Mouse (Mus musculus): ENCODE data around the gene Lrrc1. TPM values are rescaled to one million over a fixed set of nuclear protein-coding genes. Genes with fewer than 3 reads are reported as not detected.
A peak's percentile ranks its signal among the peaks of the same experiment; 100 is the strongest.

The Lrrc1 gene
- polyA plus RNA-seq, 1 experiment from 2014 or later, result 7.4 TPM

DNA sequence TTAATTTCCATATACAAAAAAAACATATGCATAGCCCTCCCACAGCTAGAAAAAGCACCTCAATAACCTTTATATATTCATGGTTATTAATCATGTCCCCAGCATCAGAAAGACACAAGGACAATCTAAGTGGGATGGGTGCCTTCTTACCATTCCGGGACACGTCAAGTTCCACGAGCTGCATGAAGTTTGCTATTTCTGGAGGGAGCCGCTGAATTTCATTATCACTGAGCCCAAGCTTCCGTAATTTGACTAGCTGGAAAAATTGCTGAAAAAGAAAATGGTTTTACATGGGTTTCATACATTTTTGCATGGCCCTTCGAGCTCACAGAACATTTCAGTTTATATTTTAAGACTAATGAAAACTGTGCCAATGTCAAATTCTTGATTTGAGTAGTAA is 45.6 kb downstream of the Lrrc1 start:
- WGBS, result 91% methylated on average over 6 of the region's 6 CpGs
- Histone ChIP-seq H3K27me3 (ENCODE audit: control insufficient read depth, insufficient read depth, low read length) (no peaks in the 10 kb centered on the region), H3K4me3 (ENCODE audit: low read depth, low read length) (no peak overlapping the region), H3K9ac (ENCODE audit: low read length) (no peak overlapping the region), H3K27ac (ENCODE audit: low read depth, low read length) (no peak overlapping the region), H3K36me3 (ENCODE audit: control insufficient read depth, insufficient read depth, low read length) (no peaks in the 10 kb centered on the region), H3K9me3 (ENCODE audit: control insufficient read depth, low read length) (no peaks in the 10 kb centered on the region), H3K4me2 (ENCODE audit: low read depth) (no peak overlapping the region), H3K4me1 (ENCODE audit: control insufficient read depth, insufficient read depth, low read length) (peaks cover 18% of the 10 kb centered on the region; the same call in 1 of the 2 replicates)
- ATAC-seq (ENCODE audit: insufficient read depth, low FRiP score, low TSS enrichment) (no peak), DNase-seq (ENCODE audit: low spot score) (no peak)

DNA sequence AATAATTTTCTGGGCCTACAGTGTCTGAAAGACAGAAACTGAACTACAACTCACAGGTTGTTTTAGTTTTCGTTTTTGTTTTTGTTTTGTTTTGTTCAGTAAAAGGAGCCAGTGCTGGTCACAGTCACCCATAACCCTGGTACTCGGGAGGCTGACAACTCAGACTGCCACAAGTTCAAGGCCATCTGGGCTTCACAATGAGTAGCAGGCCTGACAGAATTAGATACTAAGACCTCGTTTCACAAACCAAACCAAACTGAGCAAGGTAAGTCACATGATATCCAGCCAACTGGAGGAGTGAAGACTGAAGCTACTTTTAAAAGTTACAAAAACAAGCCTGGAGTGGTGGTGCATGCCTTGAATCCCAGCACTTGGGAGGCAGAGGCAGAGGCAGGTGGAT is 46.3 kb downstream of the Lrrc1 start:
- no peak overlapping the region for H3K27ac ChIP-seq (ENCODE audit: low read depth, low read length)

DNA sequence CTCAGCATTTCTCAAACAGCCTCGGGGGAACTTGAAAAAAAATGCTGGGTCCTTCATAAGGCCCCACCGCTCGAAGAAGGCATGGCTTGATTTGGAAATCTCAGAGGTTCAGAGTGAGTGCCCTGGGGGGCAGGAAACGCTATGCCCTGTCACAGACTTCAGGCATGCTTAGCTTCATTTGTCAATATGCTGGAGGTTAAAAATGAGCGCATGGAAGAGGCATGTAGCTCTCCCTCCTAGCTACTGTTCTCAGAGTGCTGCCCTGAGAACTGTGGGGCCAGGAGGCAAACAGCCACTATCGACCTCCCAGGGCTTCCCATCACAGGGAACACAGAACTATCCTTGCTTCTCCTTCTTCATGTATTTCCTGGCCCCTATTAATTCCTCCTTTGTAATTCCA is 47.5 kb downstream of the Lrrc1 start:
- H3K27ac ChIP-seq (ENCODE audit: low read depth, low read length), result 0 out of 2 replicates have a peak overlapping the region, but pooled peaks have one; percentile 21
- ATAC-seq (ENCODE audit: insufficient read depth, low FRiP score, low TSS enrichment), result no peak
- H3K4me1 ChIP-seq (ENCODE audit: control insufficient read depth, insufficient read depth, low read length), result peaks cover 10% of the 10 kb centered on the region; the same call in 1 of the 2 replicates
- no peaks in the 10 kb centered on the region for H3K9me3 ChIP-seq (ENCODE audit: control insufficient read depth, low read length)
- no peak overlapping the region for H3K9ac ChIP-seq (ENCODE audit: low read length)
- 61% methylated on average over 6 of the region's 6 CpGs for WGBS
- H3K4me2 ChIP-seq (ENCODE audit: low read depth), result no peak overlapping the region
- no peak for DNase-seq (ENCODE audit: low spot score)
- no peaks in the 10 kb centered on the region for H3K27me3 ChIP-seq (ENCODE audit: control insufficient read depth, insufficient read depth, low read length)
- H3K36me3 ChIP-seq (ENCODE audit: control insufficient read depth, insufficient read depth, low read length), result no peaks in the 10 kb centered on the region
- H3K4me3 ChIP-seq (ENCODE audit: low read depth, low read length), result no peak overlapping the region

More for the DNA sequence above, 46.3 kb downstream of the Lrrc1 start:
- H3K4me2 ChIP-seq (ENCODE audit: low read depth), result no peak overlapping the region
- H3K9me3 ChIP-seq (ENCODE audit: control insufficient read depth, low read length), result no peaks in the 10 kb centered on the region
- ATAC-seq (ENCODE audit: insufficient read depth, low FRiP score, low TSS enrichment) (no peak), DNase-seq (ENCODE audit: low spot score) (no peak)
- H3K4me3 ChIP-seq (ENCODE audit: low read depth, low read length), result no peak overlapping the region
- no peak overlapping the region for H3K9ac ChIP-seq (ENCODE audit: low read length)
- H3K4me1 ChIP-seq (ENCODE audit: control insufficient read depth, insufficient read depth, low read length), result peaks cover 17% of the 10 kb centered on the region; the same call in 1 of the 2 replicates
- H3K27me3 ChIP-seq (ENCODE audit: control insufficient read depth, insufficient read depth, low read length), result no peaks in the 10 kb centered on the region
- H3K36me3 ChIP-seq (ENCODE audit: control insufficient read depth, insufficient read depth, low read length), result no peaks in the 10 kb centered on the region
- 75% methylated on average over 3 of the region's 3 CpGs for WGBS

DNA sequence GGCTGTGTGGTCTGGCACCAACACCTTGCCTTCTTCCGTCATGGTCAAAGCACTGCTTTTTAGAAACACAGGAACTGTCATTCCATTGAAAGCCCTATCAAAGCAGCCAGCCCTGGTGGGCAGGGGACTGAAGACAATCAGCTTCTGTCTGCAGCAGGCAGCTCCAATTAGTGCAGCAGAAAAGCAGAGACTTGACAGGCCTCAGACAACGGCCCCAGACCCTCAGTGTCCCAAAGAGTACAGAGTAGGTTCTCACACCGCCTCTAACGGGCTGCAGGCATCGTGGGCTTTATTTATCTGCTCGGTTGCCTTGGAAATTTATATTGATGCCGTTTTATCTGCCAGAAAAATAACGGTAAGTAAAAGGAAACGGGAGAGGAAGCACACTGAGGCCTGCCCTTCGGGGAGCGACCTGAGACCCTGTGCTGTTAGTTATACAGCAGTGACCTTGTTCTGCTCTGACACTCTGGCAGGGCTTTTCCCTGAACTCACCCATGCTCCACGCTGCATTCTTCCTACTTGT is 48.1 kb downstream of the Lrrc1 start:
- WGBS, result 37% methylated on average over 12 of the region's 12 CpGs
- Histone ChIP-seq H3K9me3 (ENCODE audit: control insufficient read depth, low read length) (no peaks in the 10 kb centered on the region), H3K4me2 (ENCODE audit: low read depth) (no peak overlapping the region), H3K4me3 (ENCODE audit: low read depth, low read length) (no peak overlapping the region), H3K27me3 (ENCODE audit: control insufficient read depth, insufficient read depth, low read length) (no peaks in the 10 kb centered on the region), H3K9ac (ENCODE audit: low read length) (no peak overlapping the region), H3K4me1 (ENCODE audit: control insufficient read depth, insufficient read depth, low read length) (peaks cover 10% of the 10 kb centered on the region; the same call in 1 of the 2 replicates), H3K36me3 (ENCODE audit: control insufficient read depth, insufficient read depth, low read length) (no peaks in the 10 kb centered on the region), H3K27ac (ENCODE audit: low read depth, low read length) (0 out of 2 replicates have a peak overlapping the region, but pooled peaks have one; percentile 21)
- ATAC-seq (ENCODE audit: insufficient read depth, low FRiP score, low TSS enrichment) (no peak; the same call in 1 of the 2 replicates), DNase-seq (ENCODE audit: low spot score) (peak; percentile 39)

DNA sequence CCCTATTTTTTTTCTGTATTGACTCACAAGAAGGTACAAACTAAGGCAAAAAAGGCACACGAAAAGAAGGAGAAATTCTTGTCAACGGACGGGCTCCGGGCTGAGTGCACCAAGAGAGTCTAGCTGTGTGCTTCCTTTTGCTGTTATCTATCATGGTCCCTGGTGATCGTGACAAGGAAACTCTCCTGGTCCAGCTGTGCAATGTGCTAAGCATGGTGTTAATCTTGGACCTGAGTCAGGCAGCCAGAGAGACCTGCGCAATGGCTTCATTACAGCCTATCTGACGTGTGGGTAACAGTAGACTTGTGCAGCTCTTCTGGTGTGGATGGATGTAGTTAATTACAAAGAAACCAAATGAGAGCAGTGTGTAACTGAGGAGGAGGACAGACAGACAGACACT is 50.4 kb downstream of the Lrrc1 start:
- ATAC-seq (ENCODE audit: insufficient read depth, low FRiP score, low TSS enrichment) (no peak), DNase-seq (ENCODE audit: low spot score) (no peak)
- WGBS, result 89% methylated on average over 7 of the region's 7 CpGs
- no peak overlapping the region for H3K9ac ChIP-seq (ENCODE audit: low read length)
- no peaks in the 10 kb centered on the region for H3K36me3 ChIP-seq (ENCODE audit: control insufficient read depth, insufficient read depth, low read length)
- no peak overlapping the region for H3K4me2 ChIP-seq (ENCODE audit: low read depth)
- H3K27me3 ChIP-seq (ENCODE audit: control insufficient read depth, insufficient read depth, low read length), result no peaks in the 10 kb centered on the region
- peaks cover 10% of the 10 kb centered on the region; the same call in 1 of the 2 replicates for H3K4me1 ChIP-seq (ENCODE audit: control insufficient read depth, insufficient read depth, low read length)
- H3K4me3 ChIP-seq (ENCODE audit: low read depth, low read length), result no peak overlapping the region
- H3K27ac ChIP-seq (ENCODE audit: low read depth, low read length), result no peak overlapping the region
- H3K9me3 ChIP-seq (ENCODE audit: control insufficient read depth, low read length), result no peaks in the 10 kb centered on the region

DNA sequence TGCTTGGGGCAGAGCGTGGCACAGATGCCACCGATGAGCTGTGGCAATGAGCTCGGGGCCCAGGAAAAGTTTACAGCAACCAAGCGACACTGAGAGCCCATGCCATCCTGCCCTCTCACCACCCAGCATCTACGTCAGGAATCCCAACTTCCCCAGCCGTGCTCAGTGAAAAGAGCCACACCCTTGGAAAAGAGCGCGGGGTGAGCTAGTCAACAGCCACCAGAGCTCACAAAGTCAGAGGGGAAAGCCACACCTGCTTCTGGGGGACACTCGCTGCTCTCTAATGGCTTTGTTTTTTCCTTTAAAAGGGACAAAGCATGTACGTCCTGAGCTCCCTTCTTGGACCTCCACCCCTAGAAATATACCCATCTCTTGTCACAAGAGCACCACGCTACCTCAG is 56.1 kb downstream of the Lrrc1 start:
- no peak overlapping the region for H3K4me3 ChIP-seq (ENCODE audit: low read depth, low read length)
- H3K4me1 ChIP-seq (ENCODE audit: control insufficient read depth, insufficient read depth, low read length), result no peaks in the 10 kb centered on the region
- H3K36me3 ChIP-seq (ENCODE audit: control insufficient read depth, insufficient read depth, low read length), result no peaks in the 10 kb centered on the region
- ATAC-seq (ENCODE audit: insufficient read depth, low FRiP score, low TSS enrichment) (no peak), DNase-seq (ENCODE audit: low spot score) (no peak)
- no peak overlapping the region for H3K27ac ChIP-seq (ENCODE audit: low read depth, low read length)
- H3K9ac ChIP-seq (ENCODE audit: low read length), result no peak overlapping the region
- H3K4me2 ChIP-seq (ENCODE audit: low read depth), result no peak overlapping the region
- 94% methylated on average over 11 of the region's 11 CpGs for WGBS
- no peaks in the 10 kb centered on the region for H3K9me3 ChIP-seq (ENCODE audit: control insufficient read depth, low read length)
- H3K27me3 ChIP-seq (ENCODE audit: control insufficient read depth, insufficient read depth, low read length), result no peaks in the 10 kb centered on the region

DNA sequence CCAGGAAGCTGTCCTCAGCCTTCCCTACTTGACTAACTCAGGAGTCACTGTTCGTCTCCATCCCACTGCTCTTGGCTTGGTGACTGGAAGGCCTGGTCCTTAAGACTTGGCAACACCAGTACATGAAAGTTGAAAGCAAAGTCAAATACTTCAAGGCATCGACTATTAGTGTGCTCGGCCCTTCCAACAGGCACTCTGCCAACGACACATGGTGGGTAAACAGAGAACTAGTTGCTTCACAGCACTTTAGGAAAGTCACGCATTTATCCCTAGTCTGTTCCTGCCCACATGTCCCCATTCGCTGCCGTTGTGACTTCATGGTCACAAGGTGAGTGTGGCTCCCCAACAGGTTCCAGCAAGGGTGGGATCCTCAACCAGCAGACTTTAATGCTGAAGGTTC is 57.2 kb downstream of the Lrrc1 start:
- H3K9ac ChIP-seq (ENCODE audit: low read length), result no peak overlapping the region
- H3K4me3 ChIP-seq (ENCODE audit: low read depth, low read length), result no peak overlapping the region
- H3K4me2 ChIP-seq (ENCODE audit: low read depth), result no peak overlapping the region
- ATAC-seq (ENCODE audit: insufficient read depth, low FRiP score, low TSS enrichment), result no peak
- H3K4me1 ChIP-seq (ENCODE audit: control insufficient read depth, insufficient read depth, low read length), result no peaks in the 10 kb centered on the region
- WGBS, result 96% methylated on average over 7 of the region's 7 CpGs
- no peaks in the 10 kb centered on the region for H3K36me3 ChIP-seq (ENCODE audit: control insufficient read depth, insufficient read depth, low read length)
- no peaks in the 10 kb centered on the region for H3K9me3 ChIP-seq (ENCODE audit: control insufficient read depth, low read length)
- DNase-seq (ENCODE audit: low spot score), result no peak
- H3K27me3 ChIP-seq (ENCODE audit: control insufficient read depth, insufficient read depth, low read length), result no peaks in the 10 kb centered on the region
- H3K27ac ChIP-seq (ENCODE audit: low read depth, low read length), result no peak overlapping the region

DNA sequence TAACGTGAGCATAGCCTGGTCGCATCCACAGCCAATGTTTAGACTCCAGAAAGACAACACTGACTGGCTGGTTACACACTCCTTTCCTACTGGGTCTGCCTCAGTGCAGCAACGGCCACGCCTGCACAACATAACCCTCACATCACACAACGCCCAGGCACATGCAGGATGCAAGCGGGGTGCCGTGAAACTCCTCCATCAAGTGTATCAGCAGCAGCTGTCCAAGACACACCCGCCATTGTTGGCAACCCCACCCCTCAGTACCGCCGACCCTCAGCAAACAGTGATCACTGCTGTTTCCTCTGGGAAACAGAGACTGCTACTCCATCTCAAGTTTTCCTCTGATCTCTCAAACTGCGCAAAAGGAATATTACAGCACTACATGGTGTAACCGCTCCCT is 58.8 kb downstream of the Lrrc1 start:
- Histone ChIP-seq H3K36me3 (ENCODE audit: control insufficient read depth, insufficient read depth, low read length) (no peaks in the 10 kb centered on the region), H3K4me1 (ENCODE audit: control insufficient read depth, insufficient read depth, low read length) (no peaks in the 10 kb centered on the region), H3K4me2 (ENCODE audit: low read depth) (no peak overlapping the region), H3K9ac (ENCODE audit: low read length) (no peak overlapping the region), H3K9me3 (ENCODE audit: control insufficient read depth, low read length) (no peaks in the 10 kb centered on the region), H3K4me3 (ENCODE audit: low read depth, low read length) (no peak overlapping the region), H3K27me3 (ENCODE audit: control insufficient read depth, insufficient read depth, low read length) (no peaks in the 10 kb centered on the region), H3K27ac (ENCODE audit: low read depth, low read length) (no peak overlapping the region)
- ATAC-seq (ENCODE audit: insufficient read depth, low FRiP score, low TSS enrichment), result no peak
- DNase-seq (ENCODE audit: low spot score), result no peak
- WGBS, result 85% methylated on average over 12 of the region's 12 CpGs

DNA sequence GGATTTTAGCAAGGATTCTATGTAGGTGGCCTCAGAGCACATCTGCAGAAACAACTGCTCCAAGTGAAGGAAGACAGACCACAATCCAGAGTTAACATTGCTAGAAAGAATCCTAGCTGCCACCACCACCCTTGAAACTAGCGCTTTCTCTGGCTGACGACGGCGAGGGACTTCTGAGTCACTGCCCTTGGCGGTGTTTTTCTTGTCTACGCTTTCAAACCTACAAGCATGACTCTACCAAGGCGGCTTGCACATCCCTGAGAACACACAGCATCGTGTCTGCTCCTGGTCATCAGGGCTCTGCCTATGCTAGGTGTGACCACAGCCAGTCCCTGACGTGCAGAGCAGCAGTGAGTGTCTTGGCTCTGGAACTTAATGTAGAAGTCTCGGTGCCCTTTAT is 59.9 kb downstream of the Lrrc1 start:
- no peaks in the 10 kb centered on the region for H3K4me1 ChIP-seq (ENCODE audit: control insufficient read depth, insufficient read depth, low read length)
- DNase-seq (ENCODE audit: low spot score) (no peak), ATAC-seq (ENCODE audit: insufficient read depth, low FRiP score, low TSS enrichment) (no peak)
- H3K9ac ChIP-seq (ENCODE audit: low read length), result no peak overlapping the region
- no peaks in the 10 kb centered on the region for H3K27me3 ChIP-seq (ENCODE audit: control insufficient read depth, insufficient read depth, low read length)
- no peaks in the 10 kb centered on the region for H3K36me3 ChIP-seq (ENCODE audit: control insufficient read depth, insufficient read depth, low read length)
- no peak overlapping the region for H3K4me3 ChIP-seq (ENCODE audit: low read depth, low read length)
- WGBS, result 93% methylated on average over 10 of the region's 10 CpGs
- H3K9me3 ChIP-seq (ENCODE audit: control insufficient read depth, low read length), result no peaks in the 10 kb centered on the region
- no peak overlapping the region for H3K4me2 ChIP-seq (ENCODE audit: low read depth)
- no peak overlapping the region for H3K27ac ChIP-seq (ENCODE audit: low read depth, low read length)
